Mouse (Mus musculus) liver, adult 2 months (tissue): ENCODE data around the gene Nsg2. TPM values are rescaled to one million over a fixed set of nuclear protein-coding genes. Genes with fewer than 3 reads are reported as not detected.

Experiments used
- DNase-seq: peaks from one replicate; pipeline ENCODE4 v3.0.0-alpha.2; 2011; ENCODE audit warnings: low read depth, low spot score; ENCODE audit errors: extremely low read depth
- H3K27ac ChIP-seq: fragments of 200-500 bp; replicated peaks from 2 replicates; pipeline ENCODE4 v1.5.1; 2012; ENCODE audit warnings: low read depth, mild to moderate bottlenecking, control low read depth, inconsistent platforms, low read length; ENCODE audit not compliant: insufficient read depth
- H3K27me3 ChIP-seq: fragments of 200-500 bp; 2 replicates; pipeline ENCODE4 v1.6.1; 2012; ENCODE audit warnings: mild to moderate bottlenecking, moderate library complexity, low read length, inconsistent platforms; ENCODE audit not compliant: control insufficient read depth, insufficient read depth
- H3K36me3 ChIP-seq: fragments of 200-500 bp; 2 replicates; pipeline ENCODE4 v1.6.1; 2012; ENCODE audit warnings: low read length, inconsistent platforms; ENCODE audit not compliant: control insufficient read depth, insufficient read depth
- H3K4me1 ChIP-seq: fragments of 200-500 bp; 2 replicates; pipeline ENCODE4 v1.6.1; 2011; ENCODE audit warnings: low read length; ENCODE audit not compliant: control insufficient read depth, insufficient read depth
- H3K4me3 ChIP-seq: fragments of 200-500 bp; 2 replicates; pipeline ENCODE4 v1.5.1; 2011; ENCODE audit warnings: low read depth, mild to moderate bottlenecking, control low read depth, low read length, moderate library complexity; ENCODE audit not compliant: insufficient read depth
- H3K79me2 ChIP-seq: fragments of 200-500 bp; 2 replicates; pipeline ENCODE4 v1.6.1; 2012; ENCODE audit warnings: inconsistent platforms, mild to moderate bottlenecking, low read length, moderate library complexity; ENCODE audit not compliant: control insufficient read depth, insufficient read depth
- H3K9ac ChIP-seq: fragments of 200-500 bp; 2 replicates; pipeline ENCODE4 v1.6.1; 2012; ENCODE audit warnings: low read depth, mild to moderate bottlenecking, control low read depth, inconsistent platforms, low read length
- CTCF ChIP-seq: fragments of 200-500 bp; IDR thresholded peaks from 2 replicates; pipeline ENCODE4 v1.5.1; 2011; ENCODE audit warnings: low read depth, low read length, control low read depth
- POLR2A ChIP-seq: fragments of 200-500 bp; IDR thresholded peaks from 2 replicates; pipeline ENCODE4 v1.6.1; 2011; ENCODE audit warnings: low read length, control low read depth; ENCODE audit not compliant: insufficient read depth; ENCODE audit errors: extremely low read depth
- WGBS: fragments of 180-500 bp; shearing (Covaris S2); methylation state at CpG from one replicate; pipeline ENCODE4 v1.1.7; 2018; 5-methylcytosine and 5-hydroxymethylcytosine counted together
- polyA plus RNA-seq: library from polyadenylated mRNA; depleted of rRNA; stranded (reverse); fragments of >200 nt; gene quantifications from 2 replicates; pipeline ENCODE4 v1.2.3, GENCODE M21; 2012
- total RNA-seq: library from RNA; depleted of rRNA; stranded (reverse); fragments of >200 nt; gene quantifications from 2 replicates; pipeline ENCODE4 v1.2.3, GENCODE M21; 2014

Gene Nsg2
- total and polyA plus RNA-seq, 2 experiments: 0.04 to 0.18 TPM

- WGBS: 80% methylated on average over 3 of the region's 3 CpGs
- no peak overlapping the region for H3K27ac ChIP-seq
- H3K9ac ChIP-seq: no peak overlapping the region
- no peaks in the 10 kb centered on the region for H3K36me3 ChIP-seq
- no peaks in the 10 kb centered on the region for H3K79me2 ChIP-seq
- H3K4me1 ChIP-seq: no peaks in the 10 kb centered on the region
- H3K4me3 ChIP-seq: no peak overlapping the region
- DNase-seq: no peak
- no peak for TF ChIP-seq CTCF
- no peak for TF ChIP-seq POLR2A
- H3K27me3 ChIP-seq: 0 out of 2 replicates have a peak, but pooled peaks cover under 1% of the 10 kb centered on the region
Measured at GRCm38 (mm10) chr11:32008852-32009251, 8.6 kb downstream of the Nsg2 start.

DNA sequence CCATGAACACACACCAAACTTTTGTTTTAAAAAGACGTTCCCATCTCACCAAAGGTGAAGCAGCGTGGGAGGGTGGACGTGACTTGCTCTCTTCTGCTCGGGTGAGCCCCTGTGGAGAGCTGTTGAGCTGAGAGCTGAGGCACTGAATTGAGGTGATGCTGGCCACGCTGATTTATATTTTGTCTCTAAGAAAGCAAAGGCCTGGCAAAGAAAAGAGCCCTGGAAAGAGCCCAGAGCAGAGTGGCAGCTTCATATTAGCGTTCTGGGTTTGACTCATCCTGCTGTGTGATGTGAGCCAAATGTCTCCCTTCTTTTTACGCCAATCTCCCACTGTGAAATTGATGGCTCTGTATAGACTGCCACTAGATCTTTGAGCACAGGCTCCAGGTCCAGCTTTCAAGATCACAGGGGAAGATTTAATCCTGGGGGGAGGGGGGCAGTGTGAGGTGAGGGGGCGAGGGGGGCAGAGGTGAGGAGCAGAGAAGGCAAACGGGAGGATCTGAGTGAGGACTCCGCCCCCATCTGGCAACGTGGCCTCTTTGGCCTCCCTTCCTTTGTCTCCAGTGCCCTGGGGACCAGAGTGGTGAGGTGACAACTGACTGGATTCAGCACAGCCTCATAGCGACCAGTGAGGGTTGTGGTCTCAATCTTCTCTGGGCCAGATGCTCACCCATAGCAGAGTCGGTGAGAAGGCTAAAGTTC, 9.8 kb downstream of the Nsg2 start:
- no peak overlapping the region for H3K27ac ChIP-seq
- no peaks in the 10 kb centered on the region for H3K27me3 ChIP-seq
- no peaks in the 10 kb centered on the region for H3K36me3 ChIP-seq
- H3K4me3 ChIP-seq: no peak overlapping the region
- no peaks in the 10 kb centered on the region for H3K79me2 ChIP-seq
- H3K4me1 ChIP-seq: no peaks in the 10 kb centered on the region
- TF ChIP-seq POLR2A (no peak), CTCF (no peak)
- H3K9ac ChIP-seq: no peak overlapping the region
- DNase-seq: no peak
- 46% methylated on average over 13 of the region's 13 CpGs for WGBS

DNA sequence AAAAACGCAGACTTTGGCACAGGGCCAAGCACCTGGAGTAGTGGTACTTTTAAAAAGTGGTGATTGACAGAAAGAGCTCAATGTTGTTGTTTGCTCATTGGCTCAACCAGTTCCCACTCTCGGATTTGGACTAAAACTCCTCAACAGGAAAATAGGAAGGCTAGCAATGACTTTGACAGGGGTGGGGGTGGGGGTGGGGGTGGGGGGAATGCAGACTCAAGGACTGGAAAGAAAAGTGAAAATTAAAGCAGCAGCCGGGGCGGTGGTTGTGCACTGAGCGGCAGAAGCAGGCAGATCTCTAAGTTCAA, 10.4 kb downstream of the Nsg2 start:
- no peaks in the 10 kb centered on the region for H3K36me3 ChIP-seq
- H3K4me1 ChIP-seq: no peaks in the 10 kb centered on the region
- no peaks in the 10 kb centered on the region for H3K27me3 ChIP-seq
- H3K4me3 ChIP-seq: no peak overlapping the region
- no peak overlapping the region for H3K27ac ChIP-seq
- no peak overlapping the region for H3K9ac ChIP-seq
- TF ChIP-seq POLR2A: no peak
- no peak for TF ChIP-seq CTCF
- 54% methylated on average over 5 of the region's 5 CpGs for WGBS
- H3K79me2 ChIP-seq: no peaks in the 10 kb centered on the region
- DNase-seq: no peak

DNA sequence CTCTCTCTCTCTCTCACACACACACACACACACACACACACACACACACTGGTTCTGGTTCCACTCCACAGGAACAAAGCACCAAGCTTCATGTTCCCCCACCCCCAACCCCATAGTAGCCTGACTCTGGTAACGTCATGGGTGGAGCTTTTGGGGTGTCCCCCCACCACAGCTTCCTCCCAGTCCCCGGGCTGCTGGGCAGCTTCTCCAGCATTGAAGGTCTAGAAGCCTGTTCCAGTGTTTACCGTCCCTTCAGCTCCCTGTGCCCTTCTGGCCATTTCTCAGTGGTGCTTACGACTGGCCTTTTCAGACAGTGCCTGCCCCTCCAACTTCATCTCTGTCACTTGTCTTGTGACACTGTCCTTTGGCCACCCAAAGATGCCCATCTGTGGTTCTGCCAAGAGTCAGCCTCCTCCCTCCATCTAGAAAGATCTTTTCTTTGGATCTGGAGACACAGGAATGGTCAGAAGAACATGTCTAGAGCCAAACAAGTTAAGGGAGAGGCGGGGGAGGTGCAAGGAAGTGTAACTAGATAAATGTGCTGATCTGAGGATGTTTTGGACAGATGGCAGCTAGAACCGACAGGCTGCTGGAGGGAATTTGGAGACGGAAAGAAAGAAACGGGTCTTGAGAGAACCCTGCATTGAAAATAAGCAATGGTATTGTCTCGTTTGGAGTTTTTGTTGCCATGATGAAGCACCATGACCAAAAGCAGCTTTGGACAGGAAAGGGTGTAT, 11.8 kb downstream of the Nsg2 start:
- TF ChIP-seq CTCF: no peak
- no peak for TF ChIP-seq POLR2A
- no peaks in the 10 kb centered on the region for H3K4me1 ChIP-seq
- no peaks in the 10 kb centered on the region for H3K36me3 ChIP-seq
- no peak for DNase-seq
- H3K9ac ChIP-seq: no peak overlapping the region
- 68% methylated on average over 9 of the region's 9 CpGs for WGBS
- H3K27ac ChIP-seq: no peak overlapping the region
- H3K4me3 ChIP-seq: no peak overlapping the region
- H3K79me2 ChIP-seq: no peaks in the 10 kb centered on the region
- H3K27me3 ChIP-seq: no peaks in the 10 kb centered on the region

- WGBS: 79% methylated on average over 4 of the region's 4 CpGs
Measured at GRCm38 (mm10) chr11:32013014-32013427, 12.8 kb downstream of the Nsg2 start.

GRCm38 (mm10) chr11:32013561-32013960, 13.3 kb downstream of the Nsg2 start:
- TF ChIP-seq CTCF (no peak), POLR2A (no peak)
- H3K4me1 ChIP-seq: no peaks in the 10 kb centered on the region
- 92% methylated on average over 1 of the region's 1 CpGs for WGBS
- no peaks in the 10 kb centered on the region for H3K27me3 ChIP-seq
- DNase-seq: no peak
- no peak overlapping the region for H3K27ac ChIP-seq
- no peak overlapping the region for H3K4me3 ChIP-seq
- no peaks in the 10 kb centered on the region for H3K79me2 ChIP-seq
- H3K36me3 ChIP-seq: no peaks in the 10 kb centered on the region
- H3K9ac ChIP-seq: no peak overlapping the region

More at GRCm38 (mm10) chr11:32013014-32013427, 12.8 kb downstream of the Nsg2 start:
- Histone ChIP-seq H3K36me3 (no peaks in the 10 kb centered on the region), H3K27me3 (no peaks in the 10 kb centered on the region), H3K4me1 (no peaks in the 10 kb centered on the region), H3K79me2 (no peaks in the 10 kb centered on the region), H3K27ac (no peak overlapping the region), H3K9ac (no peak overlapping the region), H3K4me3 (no peak overlapping the region)
- no peak for TF ChIP-seq CTCF
- TF ChIP-seq POLR2A: no peak
- no peak for DNase-seq
